Mouse (Mus musculus) erythroblast, embryonic 14.5 days (primary cell): ENCODE results near the gene Dpm1. TPM values are rescaled to one million over a fixed set of nuclear protein-coding genes. Genes with fewer than 3 reads are reported as not detected.

Experiments
- H3K27me3 ChIP-seq: 2 replicates; pipeline ENCODE4 v1.6.1; 2012; ENCODE audit warnings: inconsistent platforms; ENCODE audit not compliant: control insufficient read depth
- H3K36me3 ChIP-seq: 2 replicates; pipeline ENCODE4 v1.6.1; 2012; ENCODE audit warnings: mild to moderate bottlenecking, inconsistent platforms; ENCODE audit not compliant: control insufficient read depth
- H3K4me1 ChIP-seq: 2 replicates; pipeline ENCODE4 v1.6.1; 2012; ENCODE audit warnings: inconsistent platforms; ENCODE audit not compliant: control insufficient read depth
- H3K4me3 ChIP-seq: replicated peaks from 2 replicates; pipeline ENCODE3; 2012; ENCODE audit warnings: moderate library complexity, mild to moderate bottlenecking, inconsistent platforms
- H3K9me3 ChIP-seq: 2 replicates; pipeline ENCODE4 v1.6.1; 2012; ENCODE audit warnings: low read length, inconsistent platforms, mixed read lengths; ENCODE audit not compliant: control insufficient read depth
- GATA1 ChIP-seq: IDR thresholded peaks from 2 replicates; pipeline ENCODE4 v1.6.1; 2012; ENCODE audit warnings: low read length, inconsistent platforms, mixed read lengths
- TAL1 ChIP-seq: IDR thresholded peaks from 3 replicates; pipeline ENCODE4 v1.6.1; 2012; ENCODE audit warnings: low read length, inconsistent platforms, mixed read lengths
- polyA plus RNA-seq: library from polyadenylated mRNA; stranded (reverse); fragments of >175 nt; gene quantifications from 2 replicates; pipeline ENCODE4 v1.2.3, GENCODE M21; 2012

The Dpm1 gene
- polyA plus RNA-seq, 1 experiment, result 9.1 TPM

DNA sequence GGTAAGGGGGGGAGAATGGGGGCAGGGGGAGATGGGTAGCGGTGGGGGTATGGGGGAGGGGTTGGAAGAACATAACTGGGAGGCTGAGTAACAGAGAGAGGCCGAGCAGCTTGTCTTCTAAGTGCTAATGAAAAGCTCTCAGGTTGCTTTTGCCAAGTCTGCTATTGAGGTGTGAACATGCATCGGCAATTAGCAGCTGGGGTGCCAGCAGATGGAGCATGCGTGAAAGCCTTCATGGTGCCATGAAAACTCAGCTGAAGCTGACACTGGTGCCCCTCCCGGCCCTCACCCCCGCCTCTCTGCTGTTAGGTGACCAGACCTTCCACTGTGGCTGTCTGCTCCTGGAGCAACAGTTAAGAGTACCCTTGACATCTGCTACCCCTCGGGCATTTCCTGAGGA, 23.4 kb upstream of the Dpm1 start:
- TF ChIP-seq TAL1, result no peak
- no peak for TF ChIP-seq GATA1
- H3K4me3 ChIP-seq, result no peak overlapping the region
- H3K4me1 ChIP-seq, result no peaks in the 10 kb centered on the region
- H3K9me3 ChIP-seq, result no peaks in the 10 kb centered on the region
- H3K36me3 ChIP-seq, result no peaks in the 10 kb centered on the region
- H3K27me3 ChIP-seq, result peaks cover 14% of the 10 kb centered on the region

DNA sequence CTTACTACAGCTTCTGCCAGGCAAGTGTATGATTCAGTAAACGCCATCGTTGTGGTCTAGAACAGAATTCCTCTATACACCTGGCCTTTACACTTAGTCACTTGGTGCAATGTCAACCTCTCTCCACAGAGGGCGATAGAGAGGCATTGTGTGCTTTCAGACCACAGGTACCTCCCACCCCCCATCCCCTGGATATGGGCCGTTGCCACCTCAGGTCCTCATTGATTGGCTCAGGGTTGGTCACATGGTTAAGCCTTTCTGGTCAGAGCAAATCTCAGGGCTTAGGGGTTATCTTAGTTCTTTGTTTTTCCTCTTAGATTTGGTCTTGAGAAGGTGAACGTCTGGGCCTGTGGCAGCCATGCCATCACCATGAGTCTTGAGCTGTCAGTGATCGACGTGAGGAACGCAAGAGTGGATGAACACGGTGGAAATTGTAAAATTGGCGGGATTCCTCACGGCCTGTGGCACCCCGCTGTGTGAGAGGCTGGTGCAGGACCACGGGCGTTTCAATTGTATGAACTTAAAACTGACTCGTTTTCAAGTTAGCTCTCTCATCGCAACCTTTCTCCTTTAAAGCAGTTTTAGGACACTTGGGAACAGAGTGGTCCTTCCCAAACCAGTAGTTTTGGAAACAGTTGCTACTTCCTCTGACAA, 22.4 kb upstream of the Dpm1 start:
- H3K36me3 ChIP-seq, result no peaks in the 10 kb centered on the region
- peaks cover 14% of the 10 kb centered on the region for H3K27me3 ChIP-seq
- no peaks in the 10 kb centered on the region for H3K9me3 ChIP-seq
- no peaks in the 10 kb centered on the region for H3K4me1 ChIP-seq
- TF ChIP-seq GATA1 (no peak), TAL1 (no peak)
- H3K4me3 ChIP-seq, result no peak overlapping the region

DNA sequence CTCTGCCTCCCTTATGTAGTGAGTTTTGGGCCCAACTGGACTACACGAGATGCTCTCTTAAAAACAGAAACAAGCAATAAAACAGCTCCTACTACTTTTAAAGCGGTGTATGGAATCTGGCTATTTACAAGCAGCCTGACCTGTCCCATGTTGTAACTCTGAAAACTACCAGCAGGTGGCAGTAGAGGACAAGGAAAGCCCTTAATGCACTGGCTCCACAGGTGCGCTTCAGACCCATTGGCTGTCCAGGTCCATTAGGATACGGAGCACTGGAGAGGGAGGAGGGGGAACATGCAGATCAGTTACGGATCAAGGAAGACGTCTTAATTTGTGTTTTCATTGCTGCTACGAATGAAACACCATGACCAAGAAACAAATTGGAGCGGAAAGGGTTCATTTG, 19.9 kb upstream of the Dpm1 start:
- Histone ChIP-seq H3K36me3 (no peaks in the 10 kb centered on the region), H3K9me3 (no peaks in the 10 kb centered on the region), H3K4me1 (no peaks in the 10 kb centered on the region), H3K27me3 (peaks cover 14% of the 10 kb centered on the region), H3K4me3 (no peak overlapping the region)
- no peak for TF ChIP-seq TAL1
- TF ChIP-seq GATA1, result no peak

- no peak for TF ChIP-seq GATA1
- TF ChIP-seq TAL1, result no peak
- no peaks in the 10 kb centered on the region for H3K36me3 ChIP-seq
These were observed 18.5 kb upstream of the Dpm1 start for GRCm38 (mm10) chr2:168248856-168249245.

DNA sequence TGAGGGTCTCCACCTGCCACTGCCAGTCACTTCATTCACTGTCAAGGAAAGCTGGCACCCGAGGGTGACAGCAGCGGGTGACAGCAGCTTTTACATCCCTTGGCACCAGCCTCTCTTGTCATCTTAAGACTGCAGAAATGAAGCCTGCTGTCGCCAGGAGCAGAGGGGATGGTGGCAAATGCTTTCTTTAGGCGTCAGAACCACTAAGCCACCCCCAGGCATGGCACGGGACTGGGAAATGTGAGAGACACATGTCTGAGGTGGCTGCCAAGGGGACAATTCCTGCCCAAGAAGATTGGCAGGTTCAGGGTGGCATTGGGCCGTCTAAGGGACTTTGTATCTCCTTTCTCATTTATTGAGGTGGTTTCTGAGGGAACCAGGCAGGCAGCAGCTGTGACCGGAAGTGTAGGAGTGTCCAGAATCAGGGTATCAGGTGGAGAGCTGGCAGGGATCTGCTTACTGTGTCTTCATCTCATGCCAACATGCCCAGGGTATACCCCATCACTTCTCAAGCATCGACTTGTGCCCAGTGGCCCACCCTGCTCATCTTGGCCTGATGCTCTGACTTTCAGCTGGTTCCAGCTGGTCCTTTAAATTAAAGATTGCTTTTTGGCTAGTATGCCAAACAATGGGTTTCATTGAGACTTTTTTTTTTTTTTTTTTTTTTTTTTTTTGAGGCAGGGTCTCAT, 17.9 kb upstream of the Dpm1 start:
- H3K4me1 ChIP-seq, result no peaks in the 10 kb centered on the region
- H3K4me3 ChIP-seq, result no peak overlapping the region
- no peaks in the 10 kb centered on the region for H3K36me3 ChIP-seq
- H3K9me3 ChIP-seq, result no peaks in the 10 kb centered on the region
- TF ChIP-seq TAL1 (no peak), GATA1 (no peak)
- peaks cover 8% of the 10 kb centered on the region for H3K27me3 ChIP-seq

More at GRCm38 (mm10) chr2:168248856-168249245, 18.5 kb upstream of the Dpm1 start:
- Histone ChIP-seq H3K9me3 (no peaks in the 10 kb centered on the region), H3K4me3 (no peak overlapping the region), H3K4me1 (no peaks in the 10 kb centered on the region), H3K27me3 (peaks cover 11% of the 10 kb centered on the region)

DNA sequence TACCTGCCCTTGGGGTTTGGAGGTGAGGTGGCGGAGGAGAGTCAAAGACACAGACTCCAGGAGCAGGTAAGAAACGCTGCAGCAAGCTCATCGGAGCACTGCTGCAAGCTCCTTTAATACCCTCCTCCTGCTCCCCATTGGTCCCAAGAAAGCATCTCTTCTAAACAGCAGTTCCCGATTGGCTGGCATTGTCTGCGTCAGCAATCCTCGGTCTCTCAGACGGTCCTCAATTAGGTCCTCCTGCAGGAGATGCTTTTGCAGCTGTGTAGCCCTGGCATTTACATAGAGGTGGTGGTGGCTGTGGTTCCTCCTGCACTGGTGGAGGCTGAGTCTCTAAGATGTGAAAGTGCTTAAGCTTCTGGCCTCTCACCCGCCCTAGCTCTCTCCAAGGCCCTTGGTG, 15.2 kb upstream of the Dpm1 start:
- Histone ChIP-seq H3K4me1 (no peaks in the 10 kb centered on the region), H3K4me3 (no peak overlapping the region), H3K9me3 (no peaks in the 10 kb centered on the region), H3K36me3 (no peaks in the 10 kb centered on the region), H3K27me3 (0 out of 2 replicates have a peak, but pooled peaks cover 2% of the 10 kb centered on the region)
- TF ChIP-seq TAL1, result no peak
- no peak for TF ChIP-seq GATA1

GRCm38 (mm10) chr2:168243278-168243677, 12.9 kb upstream of the Dpm1 start:
- H3K9me3 ChIP-seq, result no peaks in the 10 kb centered on the region

DNA sequence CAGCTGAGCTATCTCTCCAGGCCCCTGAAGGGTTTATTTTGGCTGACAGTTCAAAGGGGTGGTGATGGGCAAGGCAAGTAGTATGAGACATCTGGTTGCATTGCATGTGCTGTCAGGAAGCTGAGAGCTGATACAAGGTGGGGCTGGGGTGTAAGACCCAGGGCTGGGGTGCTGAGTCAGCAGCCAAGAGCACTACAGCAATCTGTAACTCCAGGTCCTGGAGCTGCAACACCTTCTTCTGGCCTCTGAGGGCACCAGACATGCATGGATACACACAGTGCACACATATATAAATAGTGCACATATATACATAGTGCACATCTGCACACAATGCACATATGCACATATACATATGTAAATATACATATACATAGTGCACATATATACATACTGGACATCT, 12.4 kb upstream of the Dpm1 start:
- Histone ChIP-seq H3K4me1 (no peaks in the 10 kb centered on the region), H3K36me3 (no peaks in the 10 kb centered on the region), H3K9me3 (no peaks in the 10 kb centered on the region), H3K4me3 (no peak overlapping the region), H3K27me3 (0 out of 2 replicates have a peak, but pooled peaks cover 2% of the 10 kb centered on the region)
- TF ChIP-seq GATA1, result no peak
- TF ChIP-seq TAL1, result no peak

More at GRCm38 (mm10) chr2:168243278-168243677, 12.9 kb upstream of the Dpm1 start:
- no peaks in the 10 kb centered on the region for H3K4me1 ChIP-seq
- no peak overlapping the region for H3K4me3 ChIP-seq
- no peaks in the 10 kb centered on the region for H3K36me3 ChIP-seq
- TF ChIP-seq GATA1, result no peak
- 0 out of 2 replicates have a peak, but pooled peaks cover 2% of the 10 kb centered on the region for H3K27me3 ChIP-seq

DNA sequence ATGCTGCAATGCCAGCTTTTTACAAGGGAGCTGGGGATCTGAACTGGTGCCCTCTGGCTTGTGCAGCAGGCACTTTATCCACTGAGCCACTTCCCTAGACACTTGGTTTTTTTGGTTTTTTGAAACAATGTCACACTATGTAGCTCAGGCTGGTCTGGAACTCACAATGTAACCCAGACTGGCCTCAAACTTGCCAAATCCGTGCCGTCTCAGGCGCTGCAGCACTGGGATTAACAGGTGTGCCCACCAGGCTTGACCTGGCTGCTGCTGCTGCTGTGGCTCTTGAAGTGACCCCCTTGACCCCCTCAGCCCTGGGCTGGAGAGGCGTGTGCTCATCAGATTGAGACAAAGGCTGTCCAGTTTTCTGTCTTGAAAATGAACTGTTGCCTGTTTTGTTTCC, 7.9 kb upstream of the Dpm1 start:
- TF ChIP-seq TAL1 (no peak), GATA1 (no peak)
- H3K4me1 ChIP-seq, result peaks cover 3% of the 10 kb centered on the region; the same call in 1 of the 2 replicates
- no peak overlapping the region for H3K4me3 ChIP-seq
- 0 out of 2 replicates have a peak, but pooled peaks cover 2% of the 10 kb centered on the region for H3K27me3 ChIP-seq
- H3K36me3 ChIP-seq, result peaks cover 9% of the 10 kb centered on the region
- H3K9me3 ChIP-seq, result 0 out of 2 replicates have a peak, but pooled peaks cover 2% of the 10 kb centered on the region
